Mouse (Mus musculus) heart, embryonic 10.5 days (tissue): ENCODE results near the gene Fam120a. TPM values are rescaled to one million over a fixed set of nuclear protein-coding genes. Genes with fewer than 3 reads are reported as not detected.
A peak's percentile ranks its signal among the peaks of the same experiment; 100 is the strongest.

Experiments
- DNase-seq: peaks from one replicate; pipeline ENCODE4 v3.0.0-alpha.2; 2017; ENCODE audit warnings: low spot score
- H3K27ac ChIP-seq: fragments of 300-500 bp; sonication (generic); 2 replicates; pipeline ENCODE4 v1.5.1; 2016; ENCODE audit warnings: mild to moderate bottlenecking
- H3K27me3 ChIP-seq: fragments of 300-500 bp; sonication (generic); 2 replicates; pipeline ENCODE4 v1.6.1; 2016; ENCODE audit warnings: mild to moderate bottlenecking; ENCODE audit not compliant: poor library complexity, insufficient read depth, severe bottlenecking
- H3K36me3 ChIP-seq: fragments of 300-500 bp; sonication (generic); 2 replicates; pipeline ENCODE4 v1.6.1; 2016; ENCODE audit warnings: mild to moderate bottlenecking, moderate library complexity
- H3K4me1 ChIP-seq: fragments of 300-500 bp; sonication (generic); 2 replicates; pipeline ENCODE4 v1.6.1; 2016; ENCODE audit warnings: mild to moderate bottlenecking
- H3K4me3 ChIP-seq: fragments of 300-500 bp; sonication (generic); 2 replicates; pipeline ENCODE4 v1.5.1; 2016; ENCODE audit warnings: mild to moderate bottlenecking, moderate library complexity
- H3K9me3 ChIP-seq: fragments of 300-500 bp; sonication (generic); 2 replicates; pipeline ENCODE4 v1.6.1; 2016; ENCODE audit warnings: mild to moderate bottlenecking, moderate library complexity
- WGBS: fragments of 180-500 bp; shearing (Covaris S2); methylation state at CpG from one replicate; pipeline ENCODE4 v1.1.7; 2016; 5-methylcytosine and 5-hydroxymethylcytosine counted together
- polyA plus RNA-seq: library from polyadenylated mRNA; unstranded; fragments of >200 nt; fragmentation: Nextera tagmentation; extraction: Ambion mirVana; gene quantifications from 2 replicates; pipeline ENCODE4 v1.2.1, GENCODE M21; 2016

Gene Fam120a
- polyA plus RNA-seq, 1 experiment from 2014 or later, result 20.7 TPM

DNA sequence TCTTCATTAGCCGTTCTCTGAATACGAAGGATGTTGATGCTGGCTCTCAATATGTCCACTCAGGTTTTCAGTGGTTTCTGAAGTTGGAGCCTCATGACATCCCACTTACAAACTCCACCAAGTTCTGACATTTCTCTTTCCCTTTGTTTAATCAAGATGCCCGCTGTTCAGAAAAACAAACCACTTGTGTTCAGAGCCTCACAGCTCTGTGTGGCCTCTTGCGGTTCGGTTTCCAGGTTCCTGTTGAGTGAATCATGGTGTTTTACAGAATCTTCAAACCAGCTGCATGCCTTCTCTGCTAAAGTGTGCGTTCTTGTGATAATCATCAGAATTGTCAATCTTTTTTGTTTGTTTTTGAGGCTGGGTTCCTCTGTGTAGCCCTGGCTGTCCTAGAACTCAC is 11.3 kb upstream of the Fam120a start:
- no peak for DNase-seq
- H3K36me3 ChIP-seq, result no peaks in the 10 kb centered on the region
- WGBS, result 78% methylated on average over 6 of the region's 6 CpGs
- H3K4me1 ChIP-seq, result peaks cover 9% of the 10 kb centered on the region
- no peaks in the 10 kb centered on the region for H3K27me3 ChIP-seq
- H3K4me3 ChIP-seq, result no peak overlapping the region
- no peaks in the 10 kb centered on the region for H3K9me3 ChIP-seq
- no peak overlapping the region for H3K27ac ChIP-seq

- H3K9me3 ChIP-seq, result no peaks in the 10 kb centered on the region
- no peak overlapping the region for H3K4me3 ChIP-seq
- peaks cover 9% of the 10 kb centered on the region for H3K4me1 ChIP-seq
- no peaks in the 10 kb centered on the region for H3K27me3 ChIP-seq
- 78% methylated on average over 3 of the region's 3 CpGs for WGBS
- H3K36me3 ChIP-seq, result no peaks in the 10 kb centered on the region
- no peak overlapping the region for H3K27ac ChIP-seq
- no peak for DNase-seq
These were observed 10.0 kb upstream of the Fam120a start for GRCm38 (mm10) chr13:48977858-48978257.

DNA sequence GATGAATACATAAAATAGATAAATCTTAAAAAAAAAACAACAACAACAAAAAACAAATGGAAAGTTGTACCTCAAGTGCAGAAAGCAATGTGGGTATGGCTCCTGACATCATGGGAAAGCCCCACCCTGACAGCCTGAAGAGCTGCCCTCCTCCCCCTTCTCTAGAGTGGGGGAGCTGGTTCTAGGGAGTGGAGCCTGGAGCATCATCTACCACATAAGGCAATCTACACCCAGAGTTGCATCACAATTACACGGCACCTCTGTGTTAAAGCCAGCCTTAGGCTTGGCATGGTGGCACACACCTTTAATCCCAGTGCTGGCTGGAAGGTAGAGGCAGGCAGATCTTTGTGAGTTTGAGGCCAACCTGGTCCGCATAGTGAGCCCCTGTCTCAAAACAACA is 6.9 kb upstream of the Fam120a start:
- no peaks in the 10 kb centered on the region for H3K9me3 ChIP-seq

DNA sequence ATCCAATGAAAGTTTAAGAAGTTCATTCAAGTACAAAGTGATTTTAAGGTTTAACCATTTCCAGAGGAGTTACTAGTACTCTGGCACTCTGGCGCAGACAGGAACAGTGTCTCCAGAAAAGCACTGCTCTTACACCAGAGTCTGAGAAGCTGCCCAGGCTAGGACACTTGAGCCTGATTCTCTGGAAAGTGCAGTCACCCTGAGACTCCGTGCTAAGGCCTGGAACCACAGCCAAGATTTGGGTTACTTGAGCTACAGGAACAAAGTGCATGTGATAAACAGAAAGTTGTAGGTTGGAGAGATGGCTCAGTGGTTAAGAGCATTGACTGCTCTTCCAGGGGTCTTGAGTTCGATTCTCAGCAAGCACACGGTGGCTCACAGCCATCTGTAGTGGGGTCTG is 6.4 kb upstream of the Fam120a start:
- no peaks in the 10 kb centered on the region for H3K9me3 ChIP-seq
- no peak overlapping the region for H3K27ac ChIP-seq
- WGBS, result 84% methylated on average over 4 of the region's 4 CpGs
- DNase-seq, result no peak
- H3K4me3 ChIP-seq, result no peak overlapping the region
- H3K27me3 ChIP-seq, result no peaks in the 10 kb centered on the region
- 0 out of 2 replicates have a peak, but pooled peaks cover 10% of the 10 kb centered on the region for H3K36me3 ChIP-seq
- H3K4me1 ChIP-seq, result peaks cover 20% of the 10 kb centered on the region

More for the DNA sequence above, 6.9 kb upstream of the Fam120a start:
- H3K27ac ChIP-seq, result no peak overlapping the region
- peaks cover 20% of the 10 kb centered on the region for H3K4me1 ChIP-seq
- no peaks in the 10 kb centered on the region for H3K27me3 ChIP-seq
- no peak for DNase-seq
- 84% methylated on average over 2 of the region's 2 CpGs for WGBS
- H3K4me3 ChIP-seq, result no peak overlapping the region
- H3K36me3 ChIP-seq, result 0 out of 2 replicates have a peak, but pooled peaks cover 10% of the 10 kb centered on the region

- 70% methylated on average over 5 of the region's 5 CpGs for WGBS
- H3K9me3 ChIP-seq, result no peaks in the 10 kb centered on the region
- peaks cover 20% of the 10 kb centered on the region for H3K4me1 ChIP-seq
- H3K27me3 ChIP-seq, result no peaks in the 10 kb centered on the region
- no peak overlapping the region for H3K4me3 ChIP-seq
- no peak overlapping the region for H3K27ac ChIP-seq
- DNase-seq, result no peak
- 0 out of 2 replicates have a peak, but pooled peaks cover 10% of the 10 kb centered on the region for H3K36me3 ChIP-seq
These were observed 5.4 kb upstream of the Fam120a start for GRCm38 (mm10) chr13:48973231-48973630.

DNA sequence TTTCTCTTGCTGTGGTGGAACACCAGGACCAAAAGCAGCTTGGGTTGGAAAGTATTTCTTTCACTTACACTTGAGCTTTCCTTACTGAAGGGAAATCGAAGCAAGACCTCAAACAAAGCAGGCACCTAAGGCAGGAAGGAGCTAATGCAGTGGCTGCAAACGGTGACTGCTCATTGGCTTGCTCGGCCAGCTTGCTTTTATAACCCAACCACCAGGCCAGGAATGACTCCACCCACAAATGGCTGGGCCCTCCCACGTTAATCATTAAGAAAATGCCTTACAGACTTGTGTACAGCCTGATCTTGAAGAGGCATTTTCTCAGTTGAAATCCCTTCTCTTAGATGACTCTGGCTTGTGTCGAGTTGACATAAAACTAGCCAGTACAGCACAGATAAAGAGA is 3.2 kb upstream of the Fam120a start:
- Histone ChIP-seq H3K27me3 (no peaks in the 10 kb centered on the region), H3K27ac (no peak overlapping the region), H3K36me3 (0 out of 2 replicates have a peak, but pooled peaks cover 10% of the 10 kb centered on the region), H3K4me3 (no peak overlapping the region), H3K4me1 (peaks cover 26% of the 10 kb centered on the region), H3K9me3 (no peaks in the 10 kb centered on the region)
- DNase-seq, result no peak
- 62% methylated on average over 5 of the region's 5 CpGs for WGBS

GRCm38 (mm10) chr13:48970566-48970965 is 2.7 kb upstream of the Fam120a start:
- no peak overlapping the region for H3K27ac ChIP-seq
- no peak for DNase-seq
- no peaks in the 10 kb centered on the region for H3K27me3 ChIP-seq
- peaks cover 31% of the 10 kb centered on the region for H3K4me1 ChIP-seq
- 76% methylated on average over 13 of the region's 13 CpGs for WGBS
- H3K4me3 ChIP-seq, result no peak overlapping the region
- 0 out of 2 replicates have a peak, but pooled peaks cover 10% of the 10 kb centered on the region for H3K36me3 ChIP-seq
- H3K9me3 ChIP-seq, result no peaks in the 10 kb centered on the region

DNA sequence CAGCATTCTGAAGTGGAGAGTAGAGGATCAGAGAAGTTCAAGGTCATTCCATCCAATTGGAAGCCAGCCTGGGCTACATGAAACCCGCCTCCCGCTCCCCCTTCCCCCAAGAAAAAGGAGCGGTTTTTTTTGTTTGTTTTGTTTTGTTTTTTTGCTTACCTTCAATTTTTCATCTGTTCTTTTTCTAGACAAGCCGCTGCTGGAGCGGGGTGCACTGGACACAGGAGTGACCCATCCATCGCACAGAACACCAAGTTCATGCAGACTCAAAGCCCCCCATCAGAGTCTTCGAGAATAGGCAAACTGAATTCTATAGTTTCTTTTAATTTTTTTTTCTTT is 902 bp upstream of the Fam120a start:
- peak overlapping the region; percentile 87 for H3K4me3 ChIP-seq
- H3K27me3 ChIP-seq, result no peaks in the 10 kb centered on the region
- H3K9me3 ChIP-seq, result no peaks in the 10 kb centered on the region
- H3K4me1 ChIP-seq, result peaks cover 47% of the 10 kb centered on the region
- H3K36me3 ChIP-seq, result 0 out of 2 replicates have a peak, but pooled peaks cover 10% of the 10 kb centered on the region
- 13% methylated on average over 7 of the region's 7 CpGs for WGBS
- DNase-seq, result no peak
- H3K27ac ChIP-seq, result peak overlapping the region; percentile 96

DNA sequence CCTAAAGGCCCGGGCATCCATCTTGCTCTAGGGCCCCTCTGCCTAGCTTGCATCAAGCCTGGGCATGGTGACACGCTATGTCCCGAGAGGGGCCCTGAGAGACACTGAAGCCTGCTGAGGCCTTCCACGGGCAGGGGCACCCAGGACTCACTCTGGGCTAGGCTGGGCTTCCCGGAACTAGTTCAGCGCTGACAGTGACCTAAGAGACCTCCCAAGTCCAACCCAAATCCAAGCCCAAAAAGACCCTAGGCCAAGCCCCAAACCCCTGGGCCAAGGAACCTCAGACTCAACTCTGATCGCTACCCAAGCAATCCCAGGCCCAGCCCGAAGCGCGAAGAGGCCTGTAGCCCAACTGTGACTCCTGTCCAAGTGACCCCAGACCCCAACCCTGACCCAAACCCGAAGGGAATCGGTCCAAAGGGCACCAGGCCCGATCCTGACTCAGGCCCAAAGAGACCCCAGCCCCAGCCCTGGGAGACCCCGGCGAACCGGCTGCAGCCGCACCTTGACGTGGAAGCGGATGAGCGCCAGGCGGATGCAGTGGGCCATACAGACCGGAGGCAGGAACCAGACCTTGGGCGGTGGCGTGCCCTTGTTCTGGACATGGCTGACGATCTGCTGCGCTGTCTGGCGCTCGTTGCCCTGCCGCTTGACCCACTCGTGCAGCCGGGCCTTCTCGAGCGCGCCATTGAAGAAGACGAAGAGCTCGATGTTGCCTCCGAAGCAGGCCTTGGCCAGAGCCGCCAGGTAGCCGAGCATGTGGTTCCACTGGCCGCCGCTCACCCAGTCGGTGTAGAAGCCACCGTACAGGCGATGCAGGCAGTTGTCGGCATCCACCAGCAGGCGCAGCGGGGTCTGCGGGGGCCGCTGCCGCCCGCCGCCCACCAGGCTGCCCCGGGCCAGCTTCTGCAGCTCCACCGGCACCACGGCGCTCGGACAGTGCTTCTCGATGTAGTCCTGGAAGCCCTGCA is 681 bp downstream of the Fam120a start:
- H3K27ac ChIP-seq, result peak overlapping the region; percentile 96
- no peaks in the 10 kb centered on the region for H3K9me3 ChIP-seq
- no peaks in the 10 kb centered on the region for H3K27me3 ChIP-seq
- H3K4me3 ChIP-seq, result peak overlapping the region; percentile 87
- H3K36me3 ChIP-seq, result 0 out of 2 replicates have a peak, but pooled peaks cover 10% of the 10 kb centered on the region
- DNase-seq, result peak; percentile 90
- under 1% methylated on average over 58 of the region's 58 CpGs for WGBS
- peaks cover 53% of the 10 kb centered on the region for H3K4me1 ChIP-seq

- Histone ChIP-seq H3K36me3 (0 out of 2 replicates have a peak, but pooled peaks cover 4% of the 10 kb centered on the region), H3K4me1 (peaks cover 45% of the 10 kb centered on the region), H3K27ac (peak overlapping the region; percentile 96), H3K4me3 (peak overlapping the region; percentile 87), H3K27me3 (no peaks in the 10 kb centered on the region), H3K9me3 (no peaks in the 10 kb centered on the region)
- DNase-seq, result peak; percentile 93
- WGBS, result 16% methylated on average over 7 of the region's 7 CpGs
These were observed 2.0 kb downstream of the Fam120a start for GRCm38 (mm10) chr13:48965559-48966525.

- no peaks in the 10 kb centered on the region for H3K27me3 ChIP-seq
- DNase-seq, result no peak
- no peaks in the 10 kb centered on the region for H3K9me3 ChIP-seq
- 89% methylated on average over 4 of the region's 4 CpGs for WGBS
- H3K36me3 ChIP-seq, result no peaks in the 10 kb centered on the region
- H3K4me3 ChIP-seq, result peak overlapping the region; percentile 87
- peaks cover 37% of the 10 kb centered on the region for H3K4me1 ChIP-seq
- H3K27ac ChIP-seq, result peak overlapping the region; percentile 52; the same call in 1 of the 2 replicates
These were observed 3.0 kb downstream of the Fam120a start for GRCm38 (mm10) chr13:48964850-48965249.

DNA sequence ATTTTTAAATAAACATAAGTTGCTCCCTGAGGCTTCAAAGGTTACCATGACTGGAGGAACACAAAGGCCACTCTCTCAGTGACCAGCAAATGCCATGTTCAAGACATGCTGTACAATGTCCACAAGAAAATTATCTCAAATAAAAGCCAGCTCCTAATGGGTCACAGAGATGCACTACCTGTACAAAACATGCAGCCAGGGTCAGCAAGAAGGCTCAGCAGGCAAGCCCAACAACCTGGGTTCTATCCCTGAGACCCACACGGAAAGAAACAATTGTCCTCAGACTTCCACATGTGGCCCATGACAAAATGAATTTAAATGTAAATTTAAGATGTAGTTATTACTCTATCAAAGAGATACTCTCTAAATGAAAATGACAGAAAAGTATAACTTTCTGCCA is 4.7 kb downstream of the Fam120a start:
- Histone ChIP-seq H3K27ac (0 out of 2 replicates have a peak overlapping the region, but pooled peaks have one; percentile 16), H3K36me3 (no peaks in the 10 kb centered on the region), H3K4me1 (peaks cover 41% of the 10 kb centered on the region), H3K9me3 (no peaks in the 10 kb centered on the region), H3K27me3 (no peaks in the 10 kb centered on the region), H3K4me3 (no peak overlapping the region)
- WGBS, result 78% methylated on average over 1 of the region's 1 CpGs
- DNase-seq, result no peak
